Mouse (Mus musculus) bone marrow, adult 2 months (tissue): ENCODE measurements at regions not wholly inside any gene's neighbourhood (a gene's known extent, or its start where the extent isn't known, plus 50 kb on each side); places are given as distances from the start of the nearest gene placed in this dataset.

ENCODE experiments used
- CTCF ChIP-seq: fragments of 200-500 bp; IDR thresholded peaks from 2 replicates; pipeline ENCODE4 v1.5.1; 2011; ENCODE audit warnings: low read length, control low read depth; ENCODE audit not compliant: control insufficient read depth, insufficient read depth
- POLR2A ChIP-seq: fragments of 200-500 bp; IDR thresholded peaks from 2 replicates; pipeline ENCODE4 v1.6.1; 2011; ENCODE audit warnings: low read depth, mild to moderate bottlenecking, control low read depth, low read length, borderline replicate concordance; ENCODE audit not compliant: control insufficient read depth

GRCm38 (mm10) chr12:106477731-106478130 is 467.7 kb downstream of the Vrk1 start:
- no peak for TF ChIP-seq CTCF
- no peak for TF ChIP-seq POLR2A
